Mouse (Mus musculus): ENCODE measurements around the gene S100a7a. TPM values are rescaled to one million over a fixed set of nuclear protein-coding genes. Genes with fewer than 3 reads are reported as not detected.

Gene S100a7a
- not detected in 2 replicates for polyA plus RNA-seq (2012; ENCODE audit: insufficient read depth, low replicate concordance)

DNA sequence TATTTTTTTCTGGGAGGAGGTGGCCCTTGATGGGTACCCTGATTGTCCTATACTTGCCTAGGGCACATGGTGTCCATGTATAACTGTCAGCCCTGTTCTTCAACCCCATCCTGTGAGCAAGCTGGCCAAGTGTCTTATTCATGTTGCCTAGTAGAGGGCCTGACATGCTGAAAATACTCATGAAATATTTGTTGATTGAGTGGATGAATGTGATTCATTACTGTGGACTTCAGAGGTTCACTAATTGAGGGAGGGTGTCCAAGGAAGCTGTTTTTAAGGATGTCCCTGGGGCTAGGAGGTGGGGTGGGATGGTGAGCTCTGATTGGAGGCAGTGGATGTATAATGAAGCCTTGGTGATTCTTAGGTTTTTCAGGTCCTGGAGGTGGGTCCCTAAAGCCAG lies at the start of gene S100a7a:
S100a7a (plus strand) TSS at position 301 of the 400 bp plus-strand sequence.
- no peak within 1 kb of the TSS for H3K4me3 ChIP-seq (replicated peaks)
- no peaks in the 10 kb centered on the region for H3K4me1 ChIP-seq
- H3K27me3 ChIP-seq (replicated peaks), result peaks cover 32% of the 10 kb centered on the region
- no peaks in the 10 kb centered on the region for H3K36me3 ChIP-seq (replicated peaks; ENCODE audit: low read length)
- H3K9me3 ChIP-seq, result no peaks in the 10 kb centered on the region
- TF ChIP-seq FLI1 (IDR thresholded peaks at IDR 0.05; ENCODE audit: low read length) (no peak), GATA1 (IDR thresholded peaks at IDR 0.05; ENCODE audit: borderline replicate concordance, low read length) (no peak)

GRCm38 (mm10) chr3:90604416-90604815 lies 49.4 kb upstream of the S100a7a start:
- Histone ChIP-seq H3K9me3 (no peaks in the 10 kb centered on the region), H3K4me1 (peaks cover 62% of the 10 kb centered on the region), H3K27me3 (replicated peaks) (peaks cover 90% of the 10 kb centered on the region), H3K36me3 (replicated peaks; ENCODE audit: low read length) (no peaks in the 10 kb centered on the region), H3K4me3 (replicated peaks) (no peak overlapping the region)
- TF ChIP-seq GATA1 (IDR thresholded peaks at IDR 0.05; ENCODE audit: borderline replicate concordance, low read length) (no peak), FLI1 (IDR thresholded peaks at IDR 0.05; ENCODE audit: low read length) (no peak)

- Histone ChIP-seq H3K4me1 (peaks cover 62% of the 10 kb centered on the region), H3K36me3 (replicated peaks; ENCODE audit: low read length) (no peaks in the 10 kb centered on the region), H3K4me3 (replicated peaks) (peak overlapping the region; percentile 29), H3K27me3 (replicated peaks) (peaks cover 90% of the 10 kb centered on the region), H3K9me3 (no peaks in the 10 kb centered on the region)
- TF ChIP-seq GATA1 (IDR thresholded peaks at IDR 0.05; ENCODE audit: borderline replicate concordance, low read length) (no peak), FLI1 (IDR thresholded peaks at IDR 0.05; ENCODE audit: low read length) (no peak)
Measured at GRCm38 (mm10) chr3:90605049-90605448, 48.8 kb upstream of the S100a7a start.

- no peaks in the 10 kb centered on the region for H3K36me3 ChIP-seq (replicated peaks; ENCODE audit: low read length)
- H3K9me3 ChIP-seq, result no peaks in the 10 kb centered on the region
- peaks cover 89% of the 10 kb centered on the region for H3K27me3 ChIP-seq (replicated peaks)
- no peak for TF ChIP-seq GATA1 (IDR thresholded peaks at IDR 0.05; ENCODE audit: borderline replicate concordance, low read length)
- no peak for TF ChIP-seq FLI1 (IDR thresholded peaks at IDR 0.05; ENCODE audit: low read length)
- H3K4me1 ChIP-seq, result peaks cover 62% of the 10 kb centered on the region
- H3K4me3 ChIP-seq (replicated peaks), result no peak overlapping the region
Measured at GRCm38 (mm10) chr3:90605736-90606135, 48.1 kb upstream of the S100a7a start.

GRCm38 (mm10) chr3:90606185-90606584 lies 47.6 kb upstream of the S100a7a start:
- TF ChIP-seq FLI1 (IDR thresholded peaks at IDR 0.05; ENCODE audit: low read length) (no peak), GATA1 (IDR thresholded peaks at IDR 0.05; ENCODE audit: borderline replicate concordance, low read length) (no peak)
- peaks cover 62% of the 10 kb centered on the region for H3K4me1 ChIP-seq
- peaks cover 89% of the 10 kb centered on the region for H3K27me3 ChIP-seq (replicated peaks)
- no peak overlapping the region for H3K4me3 ChIP-seq (replicated peaks)
- no peaks in the 10 kb centered on the region for H3K9me3 ChIP-seq
- no peaks in the 10 kb centered on the region for H3K36me3 ChIP-seq (replicated peaks; ENCODE audit: low read length)

DNA sequence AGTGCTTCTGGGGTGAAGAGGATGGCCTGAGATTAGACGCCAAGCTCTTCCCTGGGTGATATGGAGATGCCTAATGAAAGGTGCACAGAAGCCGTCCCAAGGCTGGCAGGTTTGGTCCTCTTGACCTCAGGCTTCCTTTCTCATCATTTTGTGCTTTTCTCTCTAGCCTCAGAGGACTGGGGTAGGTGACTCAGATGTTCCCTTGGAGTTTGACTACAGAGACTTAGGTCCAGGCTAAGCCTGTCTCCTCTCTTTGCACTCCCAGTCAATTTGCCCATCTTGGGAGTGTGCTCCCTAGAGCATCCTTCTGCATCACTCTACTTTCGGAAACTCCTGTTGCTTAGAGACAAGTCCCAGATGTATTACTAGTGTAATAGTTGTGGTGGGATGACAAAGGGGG lies 46.5 kb upstream of the S100a7a start:
- H3K4me1 ChIP-seq, result peaks cover 62% of the 10 kb centered on the region
- TF ChIP-seq GATA1 (IDR thresholded peaks at IDR 0.05; ENCODE audit: borderline replicate concordance, low read length), result no peak
- no peak for TF ChIP-seq FLI1 (IDR thresholded peaks at IDR 0.05; ENCODE audit: low read length)
- H3K36me3 ChIP-seq (replicated peaks; ENCODE audit: low read length), result no peaks in the 10 kb centered on the region
- no peak overlapping the region for H3K4me3 ChIP-seq (replicated peaks)
- H3K9me3 ChIP-seq, result no peaks in the 10 kb centered on the region
- H3K27me3 ChIP-seq (replicated peaks), result peaks cover 86% of the 10 kb centered on the region

- TF ChIP-seq FLI1 (IDR thresholded peaks at IDR 0.05; ENCODE audit: low read length), result no peak
- no peaks in the 10 kb centered on the region for H3K9me3 ChIP-seq
- H3K36me3 ChIP-seq (replicated peaks; ENCODE audit: low read length), result no peaks in the 10 kb centered on the region
- H3K4me1 ChIP-seq, result peaks cover 62% of the 10 kb centered on the region
- H3K4me3 ChIP-seq (replicated peaks), result no peak within 1 kb of the TSS
- peaks cover 83% of the 10 kb centered on the region for H3K27me3 ChIP-seq (replicated peaks)
Measured at GRCm38 (mm10) chr3:90608223-90608622, 45.6 kb upstream of the S100a7a start, which contains the start of gene S100a5. S100a5 (plus strand) TSS chr3:90608523.

DNA sequence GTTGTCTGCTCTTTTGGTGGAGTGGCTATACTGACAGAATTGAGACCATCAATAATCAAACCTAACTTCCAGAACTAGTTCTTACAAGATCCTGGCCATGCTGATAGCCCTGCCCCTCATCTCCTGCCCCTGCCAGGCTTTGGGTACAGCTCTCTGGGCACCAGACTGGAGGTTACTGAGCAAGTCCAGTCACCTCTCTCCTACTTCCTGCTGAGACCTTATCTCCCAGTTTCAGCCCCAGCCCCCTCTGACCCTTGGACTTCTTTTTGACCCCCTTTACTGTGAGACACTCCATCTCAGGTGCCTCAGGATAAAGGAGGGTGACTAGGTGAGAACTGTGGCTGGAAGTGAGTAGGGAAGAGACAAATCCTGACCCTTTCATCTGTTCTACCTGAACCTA lies 44.7 kb upstream of the S100a7a start:
- Histone ChIP-seq H3K27me3 (replicated peaks) (peaks cover 88% of the 10 kb centered on the region), H3K4me3 (replicated peaks) (no peak overlapping the region), H3K9me3 (no peaks in the 10 kb centered on the region), H3K4me1 (peaks cover 62% of the 10 kb centered on the region), H3K36me3 (replicated peaks; ENCODE audit: low read length) (no peaks in the 10 kb centered on the region)
- no peak for TF ChIP-seq GATA1 (IDR thresholded peaks at IDR 0.05; ENCODE audit: borderline replicate concordance, low read length)
- TF ChIP-seq FLI1 (IDR thresholded peaks at IDR 0.05; ENCODE audit: low read length), result no peak

DNA sequence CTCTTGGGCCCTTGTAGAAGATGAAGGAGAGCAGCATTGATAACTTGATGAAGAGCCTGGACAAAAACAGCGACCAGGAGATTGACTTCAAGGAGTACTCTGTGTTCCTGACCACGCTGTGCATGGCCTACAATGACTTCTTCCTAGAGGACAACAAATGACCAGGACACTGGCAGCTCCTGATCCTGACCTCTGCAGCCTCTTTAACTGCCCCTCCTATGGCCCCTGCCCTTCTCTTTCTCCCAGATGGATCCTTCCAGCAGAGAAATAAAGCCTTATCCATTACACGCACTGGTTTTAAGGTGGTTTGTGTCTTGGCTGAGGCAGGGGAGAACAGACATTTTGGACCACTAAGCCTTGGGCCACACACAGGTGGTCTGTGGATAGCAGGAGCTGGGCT lies 42.3 kb upstream of the S100a7a start:
- Histone ChIP-seq H3K4me3 (replicated peaks) (no peak overlapping the region), H3K36me3 (replicated peaks; ENCODE audit: low read length) (no peaks in the 10 kb centered on the region), H3K4me1 (peaks cover 53% of the 10 kb centered on the region), H3K9me3 (no peaks in the 10 kb centered on the region), H3K27me3 (replicated peaks) (peaks cover 74% of the 10 kb centered on the region)
- no peak for TF ChIP-seq GATA1 (IDR thresholded peaks at IDR 0.05; ENCODE audit: borderline replicate concordance, low read length)
- TF ChIP-seq FLI1 (IDR thresholded peaks at IDR 0.05; ENCODE audit: low read length), result no peak

- no peak for TF ChIP-seq GATA1 (IDR thresholded peaks at IDR 0.05; ENCODE audit: borderline replicate concordance, low read length)
- TF ChIP-seq FLI1 (IDR thresholded peaks at IDR 0.05; ENCODE audit: low read length), result no peak
Measured at GRCm38 (mm10) chr3:90612061-90612460, 41.8 kb upstream of the S100a7a start.

More at GRCm38 (mm10) chr3:90612061-90612460, 41.8 kb upstream of the S100a7a start:
- Histone ChIP-seq H3K9me3 (no peaks in the 10 kb centered on the region), H3K4me3 (replicated peaks) (no peak overlapping the region), H3K4me1 (peaks cover 53% of the 10 kb centered on the region), H3K36me3 (replicated peaks; ENCODE audit: low read length) (no peaks in the 10 kb centered on the region), H3K27me3 (replicated peaks) (peaks cover 72% of the 10 kb centered on the region)

Data from megakaryocyte, embryonic 14.5 days (primary cell).